Mouse (Mus musculus) layer of hippocampus, adult 2 months (tissue): ENCODE measurements at regions not wholly inside any gene's neighbourhood (a gene's known extent, or its start where the extent isn't known, plus 50 kb on each side); places are given as distances from the start of the nearest gene placed in this dataset.

Experiments used
- DNase-seq, 2 experiments: peaks; one replicate each; pipeline ENCODE4 v3.0.0; 2022; ENCODE audit warnings: low spot score in 2 of 2
- H3K27ac ChIP-seq: fragments of 200-600 bp; 2 replicates; pipeline ENCODE4 v1.8.1; 2022
- H3K4me3 ChIP-seq: fragments of 200-600 bp; 2 replicates; pipeline ENCODE4 v1.8.1; 2022; ENCODE audit warnings: mild to moderate bottlenecking
- CTCF ChIP-seq: fragments of 200-600 bp; conservative IDR thresholded peaks from 2 replicates; pipeline ENCODE4 v1.8.1; 2022; ENCODE audit warnings: antibody characterized with exemption, mild to moderate bottlenecking, moderate library complexity

DNA sequence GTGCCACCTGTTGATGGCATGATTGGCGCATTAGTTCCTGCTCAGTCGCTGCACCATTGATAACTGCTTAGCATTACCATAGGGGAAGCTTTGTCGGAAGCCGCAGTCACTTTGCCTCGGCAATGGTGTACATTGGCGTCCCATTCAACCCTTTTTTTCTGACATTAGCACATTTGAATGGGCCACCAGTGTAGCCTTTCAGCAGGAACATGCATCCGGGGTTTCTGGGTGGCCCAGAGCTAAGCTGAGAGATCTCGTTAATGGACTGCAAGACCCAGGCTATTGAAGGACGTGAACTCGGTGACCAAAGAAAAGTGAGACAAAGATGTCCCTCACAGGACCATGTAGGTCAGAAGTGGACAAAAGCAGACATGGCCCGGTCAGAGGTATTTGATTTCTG, 97.3 kb downstream of the Brms1l start:
- no peak for DNase-seq

GRCm38 (mm10) chr12:55930468-55930867, 94.3 kb downstream of the Brms1l start:
- Histone ChIP-seq H3K27ac (no peak overlapping the region), H3K4me3 (no peak overlapping the region)
- no peak for TF ChIP-seq CTCF
- DNase-seq: no peak

More for the DNA sequence above, 97.3 kb downstream of the Brms1l start:
- Histone ChIP-seq H3K4me3 (no peak overlapping the region), H3K27ac (no peak overlapping the region)
- no peak for TF ChIP-seq CTCF

DNA sequence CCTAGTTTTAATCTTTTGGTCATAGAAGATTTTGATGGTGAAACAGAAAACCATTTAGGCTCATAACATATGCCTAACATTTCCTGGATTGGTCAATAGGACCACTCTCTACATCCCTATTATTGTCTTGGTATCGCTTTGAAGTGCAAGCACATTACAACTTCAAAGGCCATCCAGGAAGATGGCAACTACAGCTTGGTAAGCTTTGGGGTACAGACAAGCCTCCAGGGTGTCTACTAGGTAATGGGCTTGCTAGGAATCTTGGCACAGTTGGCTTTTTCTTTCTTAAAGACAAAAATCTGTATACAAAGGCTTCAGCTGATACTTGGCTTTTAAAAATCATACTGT, 90.8 kb downstream of the Brms1l start:
- no peak overlapping the region for H3K27ac ChIP-seq
- no peak for TF ChIP-seq CTCF

GRCm38 (mm10) chr12:55926276-55926973, 90.3 kb downstream of the Brms1l start:
- no peak for TF ChIP-seq CTCF
- Histone ChIP-seq H3K4me3 (no peak overlapping the region), H3K27ac (no peak overlapping the region)
- no peak for DNase-seq

More for the DNA sequence above, 90.8 kb downstream of the Brms1l start:
- DNase-seq: no peak
- no peak overlapping the region for H3K4me3 ChIP-seq
